In the genomic region with DNA sequence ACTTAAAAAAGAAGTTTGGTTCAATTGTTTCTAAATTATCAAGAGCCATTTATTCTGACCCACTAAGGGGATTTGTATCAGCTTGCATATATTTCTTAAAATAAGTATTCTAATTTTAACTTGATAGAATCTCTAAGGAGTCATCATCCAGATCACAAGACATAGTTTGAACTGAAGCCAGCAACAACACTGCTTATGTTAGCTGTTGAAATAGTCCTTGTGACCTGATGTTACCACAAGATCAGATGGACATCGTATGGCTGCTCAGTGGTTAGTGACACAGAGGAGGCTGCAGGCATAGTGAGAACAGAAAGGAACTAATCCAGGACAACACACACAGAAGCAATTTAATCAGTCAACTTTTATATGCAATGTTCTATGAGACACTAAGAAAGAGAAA, we compare ENCODE assay signal across 15 mouse cellular contexts. TPM values are rescaled to one million over a fixed set of nuclear protein-coding genes. Genes with fewer than 3 reads are reported as not detected.
DNase-seq lines count a peak whose midpoint lies in the region; ATAC-seq and TF ChIP-seq lines count a peak whose summit lies in the region.
"Had no signal": no experiment of that assay in that cellular context is flagged by ENCODE, and none has a peak within 500 bp of the region (broad histone marks: within the 10 kb centered on the region; RNA-seq: fewer than 3 reads in every experiment).

No protein-coding gene starts in this region.

- TF ChIP-seq CTCF in lung, adult 2 months (IDR thresholded peaks at IDR 0.05; ENCODE audit: insufficient read depth, low read length), result no peak
- no peak for TF ChIP-seq CTCF in left cerebral cortex, adult 2 months (IDR thresholded peaks at IDR 0.05)

- TF ChIP-seq POLR2A in lung, adult 2 months (IDR thresholded peaks at IDR 0.05; ENCODE audit: borderline replicate concordance, extremely low read depth, low read depth, low read length), result no peak

- H3K27me3 ChIP-seq in heart, embryonic 10.5 days (ENCODE audit: insufficient read depth, poor library complexity, severe bottlenecking), result no peaks in the 10 kb centered on the region
- no peaks in the 10 kb centered on the region for H3K27me3 ChIP-seq in lung, embryonic 16.5 days (ENCODE audit: control insufficient read depth, insufficient read depth, low read depth, low read length)
- H3K27me3 ChIP-seq in heart, embryonic 14.5 days (ENCODE audit: control insufficient read depth, insufficient read depth, low read length), result no peaks in the 10 kb centered on the region
- no peaks in the 10 kb centered on the region for H3K27me3 ChIP-seq in forebrain, embryonic 10.5 days (ENCODE audit: poor library complexity, severe bottlenecking)
- H3K27me3 ChIP-seq: hindbrain, embryonic 12.5 days; limb, embryonic 13.5 days; neural tube, embryonic 13.5 days had no signal

- intact Hi-C loops in left cerebral cortex, adult 2 months (cut with DNase I), result no loop called here

- WGBS in heart, embryonic 10.5 days, result 86% methylated on average over 1 of the region's 1 CpGs
- WGBS in lung, embryonic 16.5 days, result 67% methylated on average over 1 of the region's 1 CpGs
- 51% methylated on average over 1 of the region's 1 CpGs for WGBS in lung, adult 2 months
- 28% methylated on average over 1 of the region's 1 CpGs for WGBS in heart, embryonic 14.5 days
- WGBS in forebrain, embryonic 10.5 days, result 90% methylated on average over 1 of the region's 1 CpGs

- peaks cover 91% of the 10 kb centered on the region for H3K36me3 ChIP-seq in heart, embryonic 10.5 days
- H3K36me3 ChIP-seq in lung, embryonic 16.5 days (ENCODE audit: control insufficient read depth, insufficient read depth, low read length), result peaks cover 16% of the 10 kb centered on the region
- peaks cover 87% of the 10 kb centered on the region for H3K36me3 ChIP-seq in heart, embryonic 14.5 days (ENCODE audit: control insufficient read depth, insufficient read depth, low read length)
- peaks cover 13% of the 10 kb centered on the region for H3K36me3 ChIP-seq in forebrain, embryonic 10.5 days (replicated peaks)
- H3K36me3 ChIP-seq: hindbrain, embryonic 12.5 days; neural tube, embryonic 13.5 days had no signal

- H3K9ac ChIP-seq in lung, embryonic 16.5 days (ENCODE audit: low read length), result no peak overlapping the region
- H3K9ac ChIP-seq in heart, embryonic 14.5 days (ENCODE audit: low read length), result no peak overlapping the region
- H3K9ac ChIP-seq: hindbrain, embryonic 12.5 days; limb, embryonic 13.5 days; neural tube, embryonic 13.5 days had no signal

- no peak overlapping the region for H3K4me2 ChIP-seq in lung, embryonic 16.5 days (ENCODE audit: low read depth, low read length)
- H3K4me2 ChIP-seq in heart, embryonic 14.5 days (ENCODE audit: low read length), result no peak overlapping the region
- H3K4me2 ChIP-seq: hindbrain, embryonic 12.5 days; limb, embryonic 13.5 days; neural tube, embryonic 13.5 days had no signal

- H3K9me3 ChIP-seq in heart, embryonic 10.5 days, result no peaks in the 10 kb centered on the region
- no peaks in the 10 kb centered on the region for H3K9me3 ChIP-seq in lung, embryonic 16.5 days (ENCODE audit: control insufficient read depth, low read length)
- no peaks in the 10 kb centered on the region for H3K9me3 ChIP-seq in heart, embryonic 14.5 days (ENCODE audit: control insufficient read depth, low read length)
- no peaks in the 10 kb centered on the region; the same call in 1 of the 2 replicates for H3K9me3 ChIP-seq in forebrain, embryonic 10.5 days
- H3K9me3 ChIP-seq: hindbrain, embryonic 12.5 days; limb, embryonic 13.5 days; neural tube, embryonic 13.5 days had no signal

- no peak overlapping the region for H3K4me3 ChIP-seq in heart, embryonic 10.5 days
- no peak overlapping the region for H3K4me3 ChIP-seq in lung, embryonic 16.5 days (ENCODE audit: low read length)
- H3K4me3 ChIP-seq in lung, adult 2 months (replicated peaks; ENCODE audit: extremely low read depth, low read depth, low read length), result no peak overlapping the region
- no peak overlapping the region for H3K4me3 ChIP-seq in heart, embryonic 14.5 days (ENCODE audit: control insufficient read depth in 1 of 2, insufficient read depth in 1 of 2, low read depth in 1 of 2, low read length in 2 of 2)
- H3K4me3 ChIP-seq in forebrain, embryonic 10.5 days, result no peak overlapping the region
- H3K4me3 ChIP-seq in left cerebral cortex, adult 2 months, result no peak overlapping the region
- H3K4me3 ChIP-seq: hindbrain, embryonic 12.5 days; limb, embryonic 13.5 days; neural tube, embryonic 13.5 days had no signal

- H3K4me1 ChIP-seq in heart, embryonic 10.5 days, result peaks cover 47% of the 10 kb centered on the region
- peaks cover 26% of the 10 kb centered on the region for H3K4me1 ChIP-seq in lung, embryonic 16.5 days (replicated peaks; ENCODE audit: control insufficient read depth, insufficient read depth, low read length)
- H3K4me1 ChIP-seq in lung, adult 2 months (ENCODE audit: control insufficient read depth, insufficient read depth, low read length), result peaks cover 18% of the 10 kb centered on the region
- peaks cover 33 to 81% of the 10 kb centered on the region in 2 experiments for H3K4me1 ChIP-seq in heart, embryonic 14.5 days (ENCODE audit: control insufficient read depth in 2 of 2, insufficient read depth in 2 of 2, low read length in 2 of 2)
- H3K4me1 ChIP-seq in forebrain, embryonic 10.5 days, result no peaks in the 10 kb centered on the region
- H3K4me1 ChIP-seq: hindbrain, embryonic 12.5 days; limb, embryonic 13.5 days; neural tube, embryonic 13.5 days had no signal

- peak; percentile 51 to 52 for DNase-seq in heart, adult 18-20 months
- no peak for DNase-seq in heart, embryonic 10.5 days (ENCODE audit: low spot score)
- no peak for DNase-seq in lung, adult 2 months
- DNase-seq in c-Kit-positive CD71-positive TER-119-positive erythroid progenitor cells, embryonic 14.5 days (ENCODE audit: low spot score), result no peak
- no peak for DNase-seq in forebrain, embryonic 10.5 days (ENCODE audit: extremely low spot score, low spot score)
- DNase-seq in left cerebral cortex, adult 2 months (ENCODE audit: extremely low spot score in 1 of 2, low spot score in 2 of 2), result no peak
- DNase-seq: cerebellum, adult 9-10 months; right cerebral cortex, postnatal 4 days; thymus, adult 2 months had no signal

- no peak overlapping the region; the same call in 1 of the 2 replicates for H3K27ac ChIP-seq in heart, embryonic 10.5 days
- peak overlapping the region; percentile 76 for H3K27ac ChIP-seq in lung, embryonic 16.5 days (ENCODE audit: low read length)
- peak overlapping the region; percentile 65 to 73; a peak in 3 of 4 replicates for H3K27ac ChIP-seq in heart, embryonic 14.5 days (replicated peaks in 1 of 2; ENCODE audit: control insufficient read depth in 1 of 2, insufficient read depth in 1 of 2, low read depth in 2 of 2, low read length in 2 of 2)
- no peak overlapping the region for H3K27ac ChIP-seq in forebrain, embryonic 10.5 days
- no peak overlapping the region for H3K27ac ChIP-seq in left cerebral cortex, adult 2 months
- H3K27ac ChIP-seq: hindbrain, embryonic 12.5 days; limb, embryonic 13.5 days; neural tube, embryonic 13.5 days had no signal

- peak; percentile 6; the same call in 1 of the 2 replicates for ATAC-seq in lung, embryonic 16.5 days (ENCODE audit: low read depth)
- no peak for ATAC-seq in heart, embryonic 14.5 days (ENCODE audit: insufficient number of reproducible peaks, insufficient read depth, low FRiP score, low read depth)
- ATAC-seq: intestine, embryonic 16.5 days had no signal

RNA-seq across cellular contexts. Expression of gene Gyg, which starts 22.4 kb away (rescaled TPM):
- total RNA-seq in heart, adult 18-20 months (2021), result 100 to 1,000 TPM; 154 to 168 TPM
- 444 and 807 TPM in 2 replicates for polyA plus RNA-seq in heart, embryonic 10.5 days (2016; fragmentation: Nextera tagmentation; extraction: Ambion mirVana)
- polyA plus RNA-seq in lung, embryonic 16.5 days (2015; fragmentation: Nextera tagmentation; extraction: Ambion mirVana), result 336 and 351 TPM in 2 replicates
- 52.8 and 99.0 TPM in 2 replicates for polyA plus RNA-seq in lung, adult 2 months (2012; rRNA removed)
- polyA plus RNA-seq in heart, embryonic 14.5 days (2014; fragmentation: Nextera tagmentation; extraction: Ambion mirVana), result 778 and 797 TPM in 2 replicates
- polyA plus RNA-seq in forebrain, embryonic 10.5 days (2016; fragmentation: Nextera tagmentation; extraction: Ambion mirVana), result 38.6 and 47.0 TPM in 2 replicates
- 10 to 100 TPM; 28.8 to 29.0 TPM for total RNA-seq in left cerebral cortex, adult 2 months (2021)

Comparison
In these comparisons a context has a peak if more than half of its experiments do, and no peak if none do; other contexts are left out.
1. DNase-seq: peak in heart, adult 18-20 months (2 of 2); none in heart, embryonic 10.5 days (single experiment), lung, adult 2 months (single experiment), c-Kit-positive CD71-positive TER-119-positive erythroid progenitor cells, embryonic 14.5 days (single experiment), forebrain, embryonic 10.5 days (single experiment) and left cerebral cortex, adult 2 months (0 of 2).
2. H3K27ac ChIP-seq: peak in lung, embryonic 16.5 days (single experiment) and heart, embryonic 14.5 days (2 of 2); none in heart, embryonic 10.5 days (single experiment), forebrain, embryonic 10.5 days (single experiment) and left cerebral cortex, adult 2 months (single experiment).